8 mouse cellular contexts compared by ENCODE assay signal in the genomic region with DNA sequence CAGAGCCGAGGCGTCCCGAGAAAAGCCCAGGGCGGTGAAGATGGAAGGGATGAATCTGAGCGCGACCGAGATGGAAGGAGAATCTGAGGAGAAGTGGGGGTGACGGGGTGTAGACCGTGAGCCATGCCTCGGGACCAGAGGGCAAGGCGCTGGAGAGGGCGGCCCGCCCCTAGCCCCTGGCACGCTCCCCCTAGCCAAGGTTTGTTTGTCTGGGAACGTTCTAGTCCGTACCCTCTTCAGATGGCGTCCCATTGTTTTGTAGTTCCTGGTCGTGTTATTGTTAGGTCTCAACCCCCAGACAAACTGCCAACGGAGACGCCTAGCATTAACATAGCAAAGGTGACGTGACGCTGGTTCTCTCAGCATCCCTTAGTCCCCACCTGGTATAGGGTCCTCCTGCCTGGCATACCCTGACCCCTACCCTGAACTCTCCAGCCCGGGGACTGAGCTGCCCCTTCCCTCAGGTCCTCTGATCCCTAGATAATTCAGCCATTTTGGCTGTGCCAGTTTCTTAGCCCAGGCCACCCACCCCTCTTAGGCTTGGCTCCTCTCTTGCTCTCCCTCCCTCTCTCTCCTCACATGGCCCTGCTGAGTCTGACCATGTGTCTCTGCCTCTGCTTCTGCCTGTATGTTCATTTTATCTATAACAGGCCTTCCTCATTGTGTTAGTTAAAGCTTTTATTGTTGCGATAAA. TPM values are rescaled to one million over a fixed set of nuclear protein-coding genes. Genes with fewer than 3 reads are reported as not detected.
DNase-seq lines count a peak whose midpoint lies in the region; TF ChIP-seq lines count a peak whose summit lies in the region.

No protein-coding gene starts in this region.

- TF ChIP-seq CTCF in cerebellum, adult 2 months (IDR thresholded peaks at IDR 0.05; ENCODE audit: borderline replicate concordance, insufficient read depth, low read depth, low read length) = no peak

- peak overlapping the region; percentile 89 for H3K4me3 ChIP-seq in cerebellum, adult 2 months (replicated peaks; ENCODE audit: insufficient read depth, low read depth, low read length)
- H3K4me3 ChIP-seq in midbrain, embryonic 10.5 days = peak overlapping the region; percentile 70

- peak; percentile 75; the same call in 1 of the 2 replicates for TF ChIP-seq POLR2A in cerebellum, adult 2 months (IDR thresholded peaks at IDR 0.05; ENCODE audit: borderline replicate concordance, insufficient read depth, low read length)

- H3K27me3 ChIP-seq in cerebellum, adult 2 months (ENCODE audit: control insufficient read depth, insufficient read depth, low read length) = no peaks in the 10 kb centered on the region
- peaks cover 44% of the 10 kb centered on the region for H3K27me3 ChIP-seq in midbrain, embryonic 10.5 days (ENCODE audit: low read depth, poor library complexity, severe bottlenecking)

- H3K27ac ChIP-seq in cerebellum, adult 2 months (ENCODE audit: insufficient read depth, low read length) = peak overlapping the region; percentile 57
- peak overlapping the region; percentile 89 for H3K27ac ChIP-seq in midbrain, embryonic 10.5 days (replicated peaks)

- peak; percentile 48 for DNase-seq in layer of hippocampus, adult 11-12 months (ENCODE audit: low spot score)
- DNase-seq in layer of hippocampus, adult 9-10 months (ENCODE audit: low spot score) = no peak
- peak in 1 of 2 experiments; percentile 63 for DNase-seq in cerebellum, adult 2 months
- DNase-seq in frontal cortex, adult 2 months (ENCODE audit: extremely low spot score in 1 of 2, low spot score in 1 of 2) = peak; percentile 56 to 66
- DNase-seq in left cerebral cortex, adult 18-20 months (ENCODE audit: low spot score in 2 of 2) = peak; percentile 41 to 61
- no peak for DNase-seq in midbrain, embryonic 10.5 days (ENCODE audit: low spot score)
- peak; percentile 75 for DNase-seq in telencephalon, adult 2 months (ENCODE audit: low read depth, low spot score)
- no peak for DNase-seq in spleen, postnatal 10 days (ENCODE audit: low spot score in 2 of 2)

- no peaks in the 10 kb centered on the region for H3K9me3 ChIP-seq in midbrain, embryonic 10.5 days (replicated peaks)

- H3K4me1 ChIP-seq in cerebellum, adult 2 months (ENCODE audit: control insufficient read depth, insufficient read depth, low read length) = peaks cover 7% of the 10 kb centered on the region
- H3K4me1 ChIP-seq in midbrain, embryonic 10.5 days = peaks cover 22% of the 10 kb centered on the region

- WGBS in cerebellum, adult 2 months = 2% methylated on average over 24 of the region's 24 CpGs
- 2% methylated on average over 24 of the region's 24 CpGs for WGBS in midbrain, embryonic 10.5 days

- no peaks in the 10 kb centered on the region for H3K36me3 ChIP-seq in midbrain, embryonic 10.5 days

RNA-seq across cellular contexts. Expression of a gene that starts 0.4 kb away (rescaled TPM):
- 7.5 and 8.4 TPM in 2 replicates for polyA plus RNA-seq in cerebellum, adult 2 months (2012; rRNA removed)
- polyA plus RNA-seq in frontal cortex, adult 2 months (2012; rRNA removed) = 9.6 and 11.5 TPM in 2 replicates
- total RNA-seq in left cerebral cortex, adult 18-20 months (2021) = 10 to 100 TPM; 31.0 to 32.0 TPM
- polyA plus RNA-seq in midbrain, embryonic 10.5 days (2016; fragmentation: Nextera tagmentation; extraction: Ambion mirVana) = 1.9 and 2.6 TPM in 2 replicates

RNA-seq across cellular contexts. Expression of a gene that starts 47.0 kb away (rescaled TPM):
- polyA plus RNA-seq in cerebellum, adult 2 months (2012; rRNA removed) = 158 and 170 TPM in 2 replicates
- 200 and 237 TPM in 2 replicates for polyA plus RNA-seq in frontal cortex, adult 2 months (2012; rRNA removed)
- 100 to 1,000 TPM; 164 to 176 TPM for total RNA-seq in left cerebral cortex, adult 18-20 months (2021)
- polyA plus RNA-seq in midbrain, embryonic 10.5 days (2016; fragmentation: Nextera tagmentation; extraction: Ambion mirVana) = 44.5 and 55.6 TPM in 2 replicates

Comparison
In these comparisons a context has a peak if more than half of its experiments do, and no peak if none do; other contexts are left out.
1. DNase-seq: peak in layer of hippocampus, adult 11-12 months (single experiment), frontal cortex, adult 2 months (2 of 2), left cerebral cortex, adult 18-20 months (2 of 2) and telencephalon, adult 2 months (single experiment); none in layer of hippocampus, adult 9-10 months (single experiment), midbrain, embryonic 10.5 days (single experiment) and spleen, postnatal 10 days (0 of 2).